Mouse (Mus musculus) embryonic fibroblast, embryonic 13.5 days (primary cell): ENCODE data around the gene Tln1. TPM values are rescaled to one million over a fixed set of nuclear protein-coding genes. Genes with fewer than 3 reads are reported as not detected.
"Not testable (repeated sequence)": the region's sequence is repeated elsewhere in the genome, so short reads cannot be mapped to it uniquely, and the experiment has no call there.

Source experiments
- H3K27ac ChIP-seq: 2 replicates; pipeline ENCODE4 v1.5.1; 2012; ENCODE audit warnings: low read length, control low read depth, inconsistent platforms; ENCODE audit not compliant: insufficient read depth
- H3K4me1 ChIP-seq: 2 replicates; pipeline ENCODE4 v1.6.1; 2011; ENCODE audit warnings: low read length; ENCODE audit not compliant: control insufficient read depth, insufficient read depth
- H3K4me3 ChIP-seq: 2 replicates; pipeline ENCODE4 v1.5.1; 2011; ENCODE audit warnings: mild to moderate bottlenecking, control low read depth, low read length; ENCODE audit not compliant: insufficient read depth
- CTCF ChIP-seq: IDR thresholded peaks from 2 replicates; pipeline ENCODE4 v1.5.1; 2011; ENCODE audit warnings: mild to moderate bottlenecking, control low read depth, low read length, moderate library complexity, borderline replicate concordance; ENCODE audit not compliant: insufficient read depth
- POLR2A ChIP-seq: IDR thresholded peaks from 2 replicates; pipeline ENCODE4 v1.6.1; 2011; ENCODE audit warnings: low read depth, mild to moderate bottlenecking, control low read depth, low read length, moderate library complexity
- polyA plus RNA-seq: library from polyadenylated mRNA; stranded (reverse); fragments of >200 nt; gene quantifications from 2 replicates; pipeline ENCODE4 v1.2.4, GENCODE M21; 2011; ENCODE audit warnings: low read depth; ENCODE audit not compliant: missing spikeins, insufficient read length

Tln1 gene
- polyA plus RNA-seq, 1 experiment = 291 TPM

- H3K27ac ChIP-seq = no peak overlapping the region
- 0 out of 2 replicates have a peak, but pooled peaks cover 5% of the 10 kb centered on the region for H3K4me1 ChIP-seq
- TF ChIP-seq CTCF = peak; percentile 21; the same call in 1 of the 2 replicates
- no peak for TF ChIP-seq POLR2A
- peak overlapping the region; percentile 57 for H3K4me3 ChIP-seq
Measured at GRCm38 (mm10) chr4:43498983-43499382, 63.5 kb downstream of the Tln1 start.

- no peak overlapping the region for H3K27ac ChIP-seq
- H3K4me3 ChIP-seq = no peak overlapping the region
- 0 out of 2 replicates have a peak, but pooled peaks cover 5% of the 10 kb centered on the region for H3K4me1 ChIP-seq
- no peak for TF ChIP-seq CTCF
- TF ChIP-seq POLR2A = no peak
Measured at GRCm38 (mm10) chr4:43497946-43498345, 64.5 kb downstream of the Tln1 start.

DNA sequence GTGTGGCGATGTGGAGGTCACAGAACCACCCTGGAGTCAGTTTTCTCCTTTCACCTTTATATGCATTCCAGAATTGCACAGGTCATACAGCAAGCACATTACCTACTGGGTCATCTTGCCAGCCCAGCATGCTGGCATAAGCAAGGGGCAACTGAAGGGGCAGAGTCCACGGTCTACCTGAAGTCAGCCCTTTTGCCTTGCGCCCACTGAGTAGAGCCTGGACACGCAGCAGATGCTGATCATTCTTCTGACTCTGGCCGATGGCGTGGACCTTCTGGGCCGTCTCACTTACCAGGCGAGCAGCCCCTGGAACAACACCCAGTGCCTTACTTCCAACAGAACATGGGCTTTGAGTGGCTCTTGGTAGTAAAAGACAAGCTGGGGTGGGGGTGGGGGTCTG is 65.1 kb downstream of the Tln1 start:
- Histone ChIP-seq H3K4me3 (no peak overlapping the region), H3K27ac (no peak overlapping the region), H3K4me1 (0 out of 2 replicates have a peak, but pooled peaks cover 5% of the 10 kb centered on the region)
- peak; percentile 11; the same call in 1 of the 2 replicates for TF ChIP-seq POLR2A
- no peak for TF ChIP-seq CTCF

DNA sequence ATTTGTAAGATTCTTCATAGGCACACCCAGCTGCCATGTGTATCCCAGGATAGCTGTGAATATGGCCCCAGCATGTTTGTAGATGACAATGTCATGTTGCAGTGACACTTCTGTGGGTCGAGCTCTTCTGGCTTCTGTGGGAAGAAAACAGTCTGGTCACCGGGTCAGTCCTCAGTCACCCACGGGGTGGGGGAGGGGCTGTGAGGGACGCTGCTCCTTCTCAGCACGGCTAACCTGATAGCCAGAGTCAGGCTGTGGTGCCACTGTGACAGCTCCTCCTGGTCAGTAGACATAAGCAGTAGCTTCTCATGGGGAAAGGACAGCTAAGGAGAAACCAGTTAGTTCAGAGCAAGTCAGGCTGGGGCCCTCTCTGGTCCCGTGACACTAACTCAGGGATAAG is 65.9 kb downstream of the Tln1 start:
- no peak for TF ChIP-seq POLR2A
- TF ChIP-seq CTCF = no peak
- Histone ChIP-seq H3K4me1 (0 out of 2 replicates have a peak, but pooled peaks cover 5% of the 10 kb centered on the region), H3K27ac (no peak overlapping the region), H3K4me3 (no peak overlapping the region)

DNA sequence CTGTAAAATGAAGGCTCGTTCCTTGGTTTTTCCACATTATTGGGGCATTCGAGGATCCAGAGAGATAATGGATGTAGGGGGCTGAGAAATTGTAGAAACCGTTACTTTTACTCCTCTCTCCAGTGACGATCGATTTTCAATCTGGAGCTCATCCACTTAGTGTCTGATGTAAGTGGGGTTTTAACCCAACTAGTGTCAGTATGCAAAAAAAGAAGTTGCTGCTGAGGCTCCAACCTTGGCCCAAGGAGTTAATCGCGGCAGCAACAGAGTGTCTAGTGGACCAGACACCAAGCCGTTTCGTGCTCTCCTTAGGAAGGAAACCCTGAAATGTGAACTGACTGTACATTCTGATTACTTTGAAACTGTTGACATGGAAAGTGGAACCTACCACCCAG is 68.6 kb downstream of the Tln1 start:
- Histone ChIP-seq H3K4me3 (peak overlapping the region; percentile 83), H3K4me1 (0 out of 2 replicates have a peak, but pooled peaks cover 5% of the 10 kb centered on the region), H3K27ac (peak overlapping the region; percentile 52; the same call in 1 of the 2 replicates)
- TF ChIP-seq CTCF (no peak), POLR2A (no peak)

GRCm38 (mm10) chr4:43493186-43493845 is 69.2 kb downstream of the Tln1 start:
- TF ChIP-seq POLR2A = peak; percentile 95
- no peak for TF ChIP-seq CTCF
- H3K4me3 ChIP-seq = peak overlapping the region; percentile 83
- H3K27ac ChIP-seq = peak overlapping the region; percentile 52
- H3K4me1 ChIP-seq = 0 out of 2 replicates have a peak, but pooled peaks cover 5% of the 10 kb centered on the region

GRCm38 (mm10) chr4:43492821-43493185 is 69.7 kb downstream of the Tln1 start, which contains the start of gene Ccdc107:
Gene Ccdc107, plus strand, starts transcription at chr4:43492900.
- Histone ChIP-seq H3K4me3 (peak within 1 kb of the TSS; percentile 83), H3K27ac (peak within 1 kb of the TSS; percentile 52), H3K4me1 (0 out of 2 replicates have a peak, but pooled peaks cover 5% of the 10 kb centered on the region)
- TF ChIP-seq POLR2A (no peak), CTCF (no peak)

GRCm38 (mm10) chr4:43492101-43492820 is 70.2 kb downstream of the Tln1 start:
- 0 out of 2 replicates have a peak, but pooled peaks cover 5% of the 10 kb centered on the region for H3K4me1 ChIP-seq
- no peak for TF ChIP-seq POLR2A
- no peak for TF ChIP-seq CTCF
- no peak overlapping the region for H3K27ac ChIP-seq
- H3K4me3 ChIP-seq = no peak overlapping the region

- Histone ChIP-seq H3K4me3 (no peak overlapping the region), H3K27ac (no peak overlapping the region), H3K4me1 (0 out of 2 replicates have a peak, but pooled peaks cover 5% of the 10 kb centered on the region)
- TF ChIP-seq CTCF (no peak), POLR2A (no peak)
Measured at GRCm38 (mm10) chr4:43490801-43491200, 71.7 kb downstream of the Tln1 start.

GRCm38 (mm10) chr4:43489611-43490010 is 72.9 kb downstream of the Tln1 start:
- Histone ChIP-seq H3K27ac (no peak overlapping the region), H3K4me1 (no peaks in the 10 kb centered on the region), H3K4me3 (no peak overlapping the region)
- TF ChIP-seq CTCF (no peak), POLR2A (no peak)

DNA sequence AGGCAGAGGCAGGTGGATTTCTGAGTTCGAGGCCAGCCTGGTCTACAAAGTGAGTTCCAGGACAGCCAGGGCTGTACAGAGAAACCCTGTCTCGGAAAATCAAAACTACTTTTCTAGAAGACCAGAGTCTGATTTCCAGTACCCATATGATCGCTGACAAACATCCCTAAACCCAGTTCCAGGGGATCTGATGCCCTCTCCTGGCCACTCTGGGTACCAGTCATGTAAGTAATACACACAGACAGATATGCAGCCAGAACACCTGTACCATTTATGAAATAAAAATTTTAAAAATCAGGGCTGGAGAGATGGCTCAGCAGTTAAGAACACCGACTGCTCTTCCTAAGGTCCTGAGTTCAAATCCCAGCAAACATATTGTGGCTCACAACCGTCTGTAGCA is 76.8 kb downstream of the Tln1 start:
- H3K4me3 ChIP-seq, H3K4me1 ChIP-seq, H3K27ac ChIP-seq: not testable (repeated sequence)
